Mouse (Mus musculus) liver, postnatal 0 days (tissue): ENCODE results near the gene Ror1. TPM values are rescaled to one million over a fixed set of nuclear protein-coding genes. Genes with fewer than 3 reads are reported as not detected.
A peak's percentile ranks its signal among the peaks of the same experiment; 100 is the strongest.

Source experiments
- ATAC-seq: fragments of 200-750 bp; cut with Nextera tagmentation; 2 replicates; pipeline ENCODE4 v1.8.0; 2017; ENCODE audit warnings: mild to moderate bottlenecking, moderate library complexity
- DNase-seq: peaks from one replicate; pipeline ENCODE4 v3.0.0-alpha.2; 2016
- H3K27ac ChIP-seq: fragments of 300-500 bp; sonication (generic); 2 replicates; pipeline ENCODE4 v1.5.1; 2014; ENCODE audit warnings: antibody characterized with exemption, moderate library complexity, mild to moderate bottlenecking, low read depth
- H3K27me3 ChIP-seq: fragments of 300-500 bp; sonication (generic); 2 replicates; pipeline ENCODE4 v1.6.1; 2014; ENCODE audit warnings: low read length, control low read depth, mixed read lengths; ENCODE audit not compliant: insufficient read depth
- H3K36me3 ChIP-seq: fragments of 300-500 bp; sonication (generic); replicated peaks from 2 replicates; pipeline ENCODE4 v1.6.1; 2014; ENCODE audit warnings: mild to moderate bottlenecking, control low read depth, low read length, moderate library complexity, mixed read lengths; ENCODE audit not compliant: insufficient read depth
- H3K4me1 ChIP-seq: fragments of 300-500 bp; sonication (generic); 2 replicates; pipeline ENCODE4 v1.6.1; 2014; ENCODE audit warnings: antibody characterized with exemption, mild to moderate bottlenecking, control low read depth; ENCODE audit not compliant: insufficient read depth
- H3K4me2 ChIP-seq: fragments of 300-500 bp; sonication (generic); 2 replicates; pipeline ENCODE4 v1.6.1; 2014; ENCODE audit warnings: low read depth, mild to moderate bottlenecking, low read length, moderate library complexity, mixed read lengths
- H3K4me3 ChIP-seq: fragments of 300-500 bp; sonication (generic); 2 replicates; pipeline ENCODE4 v1.5.1; 2014; ENCODE audit warnings: low read depth, low read length
- H3K9ac ChIP-seq: fragments of 300-500 bp; sonication (generic); replicated peaks from 2 replicates; pipeline ENCODE4 v1.6.1; 2014; ENCODE audit warnings: mild to moderate bottlenecking, moderate library complexity
- H3K9me3 ChIP-seq: fragments of 300-500 bp; sonication (generic); 2 replicates; pipeline ENCODE4 v1.6.1; 2016; ENCODE audit warnings: mild to moderate bottlenecking, control low read depth, low read length, mixed read lengths
- CTCF ChIP-seq: sonication (generic); IDR thresholded peaks from 2 replicates; pipeline ENCODE4 v1.5.1; 2016; ENCODE audit warnings: antibody characterized with exemption, low read depth
- EP300 ChIP-seq: IDR thresholded peaks from 2 replicates; pipeline ENCODE4 v1.6.1; 2016; ENCODE audit warnings: antibody characterized with exemption, low read depth, mild to moderate bottlenecking
- WGBS: fragments of 180-500 bp; shearing (Covaris S2); extraction: QIAGEN DNeasy Blood & Tissue Kit; methylation state at CpG from one replicate; pipeline ENCODE4 v1.1.7; 2014; ENCODE audit not compliant: insufficient replicate concordance; 5-methylcytosine and 5-hydroxymethylcytosine counted together
- polyA plus RNA-seq: library from polyadenylated mRNA; unstranded; fragments of >200 nt; fragmentation: Nextera tagmentation; extraction: Ambion mirVana; gene quantifications from 2 replicates; pipeline ENCODE4 v1.2.1, GENCODE M21; 2015

Ror1 gene
- polyA plus RNA-seq, 1 experiment from 2014 or later: 0.29 TPM

DNA sequence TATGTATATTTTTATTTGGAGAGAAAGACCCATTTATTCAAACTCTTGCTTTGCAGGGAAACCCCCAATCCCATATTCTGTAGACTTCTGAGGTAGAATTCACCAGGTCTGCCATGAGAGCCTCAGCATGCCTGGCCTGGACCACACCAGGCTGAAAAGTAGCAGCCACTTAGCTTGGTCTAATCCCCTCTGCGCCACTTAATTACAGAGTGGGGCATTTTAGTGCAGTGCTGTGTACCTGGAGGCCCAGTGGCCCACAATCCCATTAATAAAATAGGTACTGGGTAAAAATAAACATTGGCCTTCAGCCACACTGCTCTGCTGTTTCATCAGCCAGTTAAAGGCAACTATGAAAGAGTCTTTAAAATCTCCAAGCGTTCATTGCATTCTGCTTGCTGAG, 239.6 kb downstream of the Ror1 start:
- Histone ChIP-seq H3K27me3 (no peaks in the 10 kb centered on the region), H3K4me1 (no peaks in the 10 kb centered on the region), H3K4me2 (no peak overlapping the region), H3K27ac (no peak overlapping the region), H3K4me3 (no peak overlapping the region), H3K9me3 (no peaks in the 10 kb centered on the region), H3K9ac (no peak overlapping the region), H3K36me3 (no peaks in the 10 kb centered on the region)
- no peak for DNase-seq
- 81% methylated on average over 2 of the region's 2 CpGs for WGBS
- no peak for TF ChIP-seq EP300
- TF ChIP-seq CTCF: no peak
- ATAC-seq: no peak

DNA sequence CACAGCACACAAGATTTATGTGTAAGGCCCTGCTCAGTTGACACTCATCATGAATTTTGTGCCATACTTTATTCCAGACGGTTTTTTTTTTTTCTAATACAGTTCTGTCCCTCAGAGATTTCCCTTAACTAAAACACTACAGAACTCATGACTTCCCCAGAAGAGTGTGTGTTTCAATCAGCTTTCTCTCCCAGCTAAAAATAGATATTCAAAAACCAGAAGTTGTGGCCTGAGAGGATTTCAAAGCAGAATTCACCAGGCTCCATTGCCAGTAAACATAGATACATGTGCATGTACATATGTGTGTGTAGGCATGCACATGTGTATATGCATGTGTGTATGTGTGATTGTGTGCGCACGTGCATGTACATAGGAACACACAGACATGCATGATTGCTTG, 252.2 kb downstream of the Ror1 start:
- Histone ChIP-seq H3K4me3 (no peak overlapping the region), H3K36me3 (no peaks in the 10 kb centered on the region), H3K4me2 (no peak overlapping the region), H3K9ac (no peak overlapping the region), H3K27ac (no peak overlapping the region), H3K27me3 (no peaks in the 10 kb centered on the region), H3K9me3 (no peaks in the 10 kb centered on the region), H3K4me1 (0 out of 2 replicates have a peak, but pooled peaks cover 3% of the 10 kb centered on the region)
- ATAC-seq: no peak
- DNase-seq: no peak
- no peak for TF ChIP-seq EP300
- WGBS: 54% methylated on average over 3 of the region's 3 CpGs

DNA sequence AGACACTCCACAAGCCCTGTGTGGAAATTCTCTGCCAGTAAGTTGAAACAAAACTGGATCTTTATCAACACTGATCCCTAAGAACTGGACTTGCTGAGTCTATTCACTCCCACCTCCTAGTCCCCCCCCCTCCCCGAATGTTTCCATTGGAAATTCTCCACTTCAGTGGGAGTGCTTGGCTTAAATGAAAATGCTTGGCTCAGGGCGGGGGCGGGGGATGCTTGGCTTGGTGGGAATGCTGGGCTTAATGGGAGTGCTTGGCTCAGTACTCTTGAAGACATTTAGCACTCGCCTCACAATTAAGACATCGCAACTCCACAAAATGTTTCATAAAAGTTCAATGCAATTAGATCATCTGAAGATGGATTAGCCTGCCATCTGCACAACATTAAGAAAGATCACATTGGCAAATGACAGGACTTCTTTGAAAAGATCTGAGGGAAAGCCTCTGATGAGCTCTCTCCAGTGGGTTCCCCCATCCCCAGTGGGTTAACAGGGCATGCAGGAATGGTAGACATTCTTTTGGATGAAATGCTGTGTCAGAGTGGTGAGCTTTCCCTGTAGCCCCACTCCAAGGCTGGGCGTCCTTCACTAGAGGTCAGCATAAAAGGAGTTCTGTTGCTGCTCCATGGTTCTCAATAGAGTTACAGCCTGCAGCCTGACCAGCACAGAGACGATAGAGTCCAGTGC, 254.7 kb downstream of the Ror1 start:
- H3K4me3 ChIP-seq: no peak overlapping the region
- no peaks in the 10 kb centered on the region for H3K36me3 ChIP-seq
- WGBS: 71% methylated on average over 7 of the region's 7 CpGs
- no peak for DNase-seq
- no peaks in the 10 kb centered on the region for H3K9me3 ChIP-seq
- H3K4me1 ChIP-seq: 0 out of 2 replicates have a peak, but pooled peaks cover 3% of the 10 kb centered on the region
- H3K9ac ChIP-seq: no peak overlapping the region
- H3K27me3 ChIP-seq: no peaks in the 10 kb centered on the region
- no peak overlapping the region for H3K4me2 ChIP-seq
- TF ChIP-seq EP300 (no peak), CTCF (no peak)
- no peak overlapping the region for H3K27ac ChIP-seq
- ATAC-seq: no peak

DNA sequence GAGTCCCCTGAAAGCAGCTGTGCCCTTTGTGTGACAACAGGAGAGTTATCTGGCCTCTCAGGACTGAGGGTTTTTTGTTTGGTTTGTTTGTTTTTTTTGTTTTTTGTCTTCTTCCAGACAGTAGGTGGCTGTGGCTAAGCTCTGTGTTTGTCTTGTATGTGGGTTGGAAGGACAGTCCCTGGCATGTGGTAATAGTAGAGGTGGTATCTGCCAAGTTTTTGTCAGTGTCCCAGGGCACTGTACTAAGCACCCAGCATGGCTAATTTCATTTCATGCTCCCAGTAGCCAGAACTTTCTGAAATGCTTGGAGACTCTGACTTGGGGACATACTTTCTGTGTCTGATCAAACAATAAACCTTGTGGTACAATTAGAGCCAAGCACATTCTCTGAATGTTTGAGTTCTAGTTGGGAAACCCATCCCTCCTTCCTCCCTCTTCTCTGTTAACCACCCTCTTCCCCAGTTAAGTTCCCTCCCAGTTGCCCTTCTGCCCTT, 256.3 kb downstream of the Ror1 start:
- Histone ChIP-seq H3K27me3 (no peaks in the 10 kb centered on the region), H3K4me1 (0 out of 2 replicates have a peak, but pooled peaks cover 3% of the 10 kb centered on the region), H3K4me3 (no peak overlapping the region), H3K27ac (no peak overlapping the region), H3K9ac (no peak overlapping the region), H3K36me3 (no peaks in the 10 kb centered on the region), H3K4me2 (no peak overlapping the region), H3K9me3 (no peaks in the 10 kb centered on the region)
- peak; percentile 51; the same call in 1 of the 2 replicates for ATAC-seq
- TF ChIP-seq CTCF: no peak
- TF ChIP-seq EP300: no peak
- DNase-seq: no peak

DNA sequence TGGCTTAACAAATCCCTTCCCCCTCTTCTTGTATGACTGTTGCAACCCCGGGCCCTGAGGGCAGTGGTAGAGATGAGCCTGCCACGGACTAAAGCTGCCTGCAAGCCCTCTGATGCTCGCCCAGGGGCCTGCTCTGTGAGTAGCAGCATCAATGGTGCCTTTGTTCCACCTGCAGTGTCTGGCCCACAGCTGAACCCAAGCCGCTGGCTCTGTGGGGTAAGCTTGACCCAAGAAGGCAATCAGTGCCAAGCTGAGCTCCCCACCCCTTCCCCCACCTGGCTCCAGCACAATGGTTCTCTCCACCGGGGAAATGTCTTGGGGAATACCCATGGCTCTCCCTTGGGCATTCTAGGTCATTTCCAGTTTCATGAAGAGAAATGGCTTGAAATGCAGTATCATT, 260.0 kb downstream of the Ror1 start:
- WGBS: 70% methylated on average over 5 of the region's 5 CpGs
- H3K4me3 ChIP-seq: no peak overlapping the region
- no peaks in the 10 kb centered on the region for H3K27me3 ChIP-seq
- H3K4me1 ChIP-seq: 0 out of 2 replicates have a peak, but pooled peaks cover 3% of the 10 kb centered on the region
- TF ChIP-seq EP300 (no peak), CTCF (no peak)
- H3K27ac ChIP-seq: no peak overlapping the region
- no peak overlapping the region for H3K4me2 ChIP-seq
- H3K9ac ChIP-seq: no peak overlapping the region
- no peaks in the 10 kb centered on the region for H3K36me3 ChIP-seq
- ATAC-seq (no peak), DNase-seq (no peak)
- H3K9me3 ChIP-seq: no peaks in the 10 kb centered on the region

DNA sequence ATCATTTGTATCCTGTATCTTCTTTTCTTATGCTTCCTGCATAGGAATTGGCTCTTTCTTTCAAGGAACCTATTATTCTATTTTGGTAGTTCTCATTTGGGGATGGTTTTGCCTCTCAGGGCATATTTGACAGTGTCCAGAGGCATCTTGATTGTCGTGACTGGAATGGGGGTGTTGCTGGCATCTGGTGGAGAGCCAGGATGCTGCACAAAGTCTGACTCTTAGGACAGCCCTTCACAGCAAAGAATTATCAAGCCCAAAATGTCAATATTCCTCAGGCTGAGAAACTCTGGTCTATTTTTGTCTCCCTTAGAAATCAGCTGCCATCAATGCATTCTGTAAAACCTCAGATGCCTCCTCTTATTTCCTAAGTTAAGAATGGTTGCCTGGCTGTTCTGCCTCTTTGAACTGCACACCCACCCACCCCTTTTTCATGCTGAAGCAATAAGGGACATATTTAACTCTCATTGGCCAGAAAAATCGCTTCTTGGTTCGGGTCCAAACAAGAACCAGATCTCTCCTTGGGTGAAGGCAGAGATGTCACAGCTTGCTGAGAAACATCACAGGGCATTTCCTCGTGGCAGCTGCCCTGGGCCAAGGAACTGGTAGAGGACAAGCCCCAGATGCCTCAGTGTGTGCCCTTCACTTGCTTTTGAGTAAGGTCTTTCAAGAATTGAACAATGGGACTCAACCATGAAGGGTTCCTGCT, 262.4 kb downstream of the Ror1 start:
- DNase-seq: no peak
- Histone ChIP-seq H3K4me3 (no peak overlapping the region), H3K9ac (no peak overlapping the region), H3K9me3 (no peaks in the 10 kb centered on the region), H3K27ac (no peak overlapping the region), H3K36me3 (no peaks in the 10 kb centered on the region), H3K27me3 (no peaks in the 10 kb centered on the region), H3K4me2 (no peak overlapping the region), H3K4me1 (no peaks in the 10 kb centered on the region)
- no peak for ATAC-seq
- WGBS: 63% methylated on average over 4 of the region's 4 CpGs
- TF ChIP-seq EP300 (no peak), CTCF (no peak)
